ENCODE assay signal across 9 mouse cellular contexts in the genomic region with DNA sequence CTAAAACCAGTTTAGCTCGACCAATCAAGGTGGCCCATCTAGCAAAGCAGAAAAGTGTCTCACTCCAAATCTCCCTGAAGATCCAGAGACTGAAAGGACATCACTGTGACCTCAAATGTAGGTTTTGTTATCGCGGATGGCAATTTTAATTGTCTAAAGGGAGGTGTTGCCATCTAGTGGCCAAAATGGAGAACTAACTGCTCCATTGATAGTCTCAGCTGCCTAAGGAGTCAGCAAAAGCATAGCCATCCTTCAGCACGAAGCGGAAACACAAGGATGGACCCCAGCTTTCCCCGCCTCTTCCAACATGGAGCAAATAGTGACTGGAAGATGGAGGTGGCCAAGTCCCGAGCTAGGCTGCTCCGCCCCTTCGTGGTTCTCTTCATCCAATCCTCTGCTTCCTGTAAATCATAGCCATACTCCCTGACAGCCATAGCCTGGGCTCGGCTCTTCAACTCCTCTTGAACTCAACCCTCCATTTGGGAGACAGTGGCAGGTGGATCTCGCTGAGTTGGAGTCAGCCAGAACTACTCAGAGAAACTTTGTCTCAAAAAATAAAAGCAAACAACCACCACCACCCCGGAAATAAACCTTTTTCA. TPM values are rescaled to one million over a fixed set of nuclear protein-coding genes. Genes with fewer than 3 reads are reported as not detected.
DNase-seq lines count a peak whose midpoint lies in the region; ATAC-seq and TF ChIP-seq lines count a peak whose summit lies in the region.
"Had no signal": no experiment of that assay in that cellular context is flagged by ENCODE, and none has a peak within 500 bp of the region (broad histone marks: within the 10 kb centered on the region; RNA-seq: fewer than 3 reads in every experiment).

No protein-coding gene starts in this region.

- H3K36me3 ChIP-seq in stomach, postnatal 0 days (ENCODE audit: control insufficient read depth, insufficient read depth, low read length), result no peaks in the 10 kb centered on the region
- H3K36me3 ChIP-seq: stomach, embryonic 15.5 days had no signal

- ATAC-seq in CD4-positive, CD25-positive, alpha-beta regulatory T cell, adult 4 months, result peak; percentile 78
- peak; percentile 53; the same call in 1 of the 2 replicates for ATAC-seq in stomach, postnatal 0 days (ENCODE audit: low FRiP score, low TSS enrichment)

- H3K4me2 ChIP-seq in stomach, postnatal 0 days (replicated peaks; ENCODE audit: low read depth), result no peak overlapping the region
- H3K4me2 ChIP-seq: stomach, embryonic 15.5 days had no signal

- no peaks in the 10 kb centered on the region for H3K9me3 ChIP-seq in stomach, postnatal 0 days (ENCODE audit: control insufficient read depth, low read length)
- H3K9me3 ChIP-seq: stomach, embryonic 15.5 days had no signal

- 26% methylated on average over 12 of the region's 12 CpGs for WGBS in stomach, postnatal 0 days

- DNase-seq in cerebellum, adult 11 months, result peak; percentile 22
- no peak for DNase-seq in cerebellum, adult 11-12 months
- DNase-seq in cerebellum, postnatal 10 days, result peak; percentile 73 to 83
- DNase-seq in heart, postnatal 36 days, result peak; percentile 50 to 56
- peak; percentile 48 to 63 for DNase-seq in kidney, postnatal 4 days
- DNase-seq in mesoderm, embryonic 11.5 days (ENCODE audit: low read depth, low spot score), result peak; percentile 79
- DNase-seq in stomach, postnatal 0 days (ENCODE audit: low spot score), result no peak

- H3K4me1 ChIP-seq in stomach, postnatal 0 days (replicated peaks; ENCODE audit: control insufficient read depth, insufficient read depth), result no peaks in the 10 kb centered on the region

- intact Hi-C loops in heart, postnatal 36 days (cut with DNase I), result loop anchor here (5.0 kb wide), 1 partner anchor 226 kb away; no protein-coding TSS in a partner anchor

- no peak for TF ChIP-seq EP300 in stomach, postnatal 0 days (optimal IDR thresholded peaks at IDR 0.05)

- no peak overlapping the region for H3K4me3 ChIP-seq in stomach, postnatal 0 days (ENCODE audit: low read depth, low read length)
- H3K4me3 ChIP-seq: stomach, embryonic 15.5 days had no signal

- H3K27ac ChIP-seq in stomach, postnatal 0 days (replicated peaks), result no peak overlapping the region
- H3K27ac ChIP-seq: stomach, embryonic 15.5 days had no signal

- H3K27me3 ChIP-seq in stomach, postnatal 0 days (ENCODE audit: control insufficient read depth, insufficient read depth, low read length), result no peaks in the 10 kb centered on the region
- H3K27me3 ChIP-seq: stomach, embryonic 15.5 days had no signal

- peak; percentile 95 for TF ChIP-seq CTCF in stomach, postnatal 0 days (IDR thresholded peaks at IDR 0.05; ENCODE audit: low read depth)

- H3K9ac ChIP-seq in stomach, postnatal 0 days (ENCODE audit: low read length), result no peak overlapping the region
- H3K9ac ChIP-seq: stomach, embryonic 15.5 days had no signal

RNA-seq across cellular contexts. Expression of gene Pkdcc, which starts 38.1 kb away (rescaled TPM):
- polyA plus RNA-seq in CD4-positive, CD25-positive, alpha-beta regulatory T cell, adult 4 months (2017; shearing (Covaris generic)), result not detected
- total RNA-seq in heart, postnatal 36 days (2021), result 10 to 100 TPM; 34.5 to 37.4 TPM
- 10.3 and 14.1 TPM in 2 replicates for polyA plus RNA-seq in stomach, postnatal 0 days (2015; fragmentation: Nextera tagmentation; extraction: Ambion mirVana)

Comparison
In these comparisons a context has a peak if more than half of its experiments do, and no peak if none do; other contexts are left out.
1. DNase-seq: peak in cerebellum, adult 11 months (single experiment), cerebellum, postnatal 10 days (2 of 2), heart, postnatal 36 days (2 of 2), kidney, postnatal 4 days (2 of 2) and mesoderm, embryonic 11.5 days (single experiment); none in cerebellum, adult 11-12 months (single experiment) and stomach, postnatal 0 days (single experiment).